Mouse (Mus musculus): Measurements from ENCODE around the gene Itgad. TPM values are rescaled to one million over a fixed set of nuclear protein-coding genes. Genes with fewer than 3 reads are reported as not detected.

The Itgad gene
- polyA plus RNA-seq, 1 experiment from 2014 or later: not detected

GRCm38 (mm10) chr7:128242331-128242730, 88.2 kb downstream of the Itgad start:
- 96% methylated on average over 16 of the region's 16 CpGs for WGBS
- peaks cover 8% of the 10 kb centered on the region for H3K36me3 ChIP-seq (ENCODE audit: control insufficient read depth, insufficient read depth, low read length)
- H3K4me2 ChIP-seq (ENCODE audit: low read depth): no peak overlapping the region
- no peak for ATAC-seq (ENCODE audit: insufficient read depth, low FRiP score, low TSS enrichment)
- no peak overlapping the region for H3K4me3 ChIP-seq (ENCODE audit: low read depth, low read length)
- H3K9me3 ChIP-seq (ENCODE audit: control insufficient read depth, low read length): no peaks in the 10 kb centered on the region
- 0 out of 2 replicates have a peak, but pooled peaks cover 3% of the 10 kb centered on the region for H3K4me1 ChIP-seq (ENCODE audit: control insufficient read depth, insufficient read depth, low read length)
- no peaks in the 10 kb centered on the region for H3K27me3 ChIP-seq (ENCODE audit: control insufficient read depth, insufficient read depth, low read length)
- no peak for DNase-seq (ENCODE audit: low spot score)
- H3K9ac ChIP-seq (ENCODE audit: low read length): no peak overlapping the region
- no peak overlapping the region for H3K27ac ChIP-seq (ENCODE audit: low read depth, low read length)

DNA sequence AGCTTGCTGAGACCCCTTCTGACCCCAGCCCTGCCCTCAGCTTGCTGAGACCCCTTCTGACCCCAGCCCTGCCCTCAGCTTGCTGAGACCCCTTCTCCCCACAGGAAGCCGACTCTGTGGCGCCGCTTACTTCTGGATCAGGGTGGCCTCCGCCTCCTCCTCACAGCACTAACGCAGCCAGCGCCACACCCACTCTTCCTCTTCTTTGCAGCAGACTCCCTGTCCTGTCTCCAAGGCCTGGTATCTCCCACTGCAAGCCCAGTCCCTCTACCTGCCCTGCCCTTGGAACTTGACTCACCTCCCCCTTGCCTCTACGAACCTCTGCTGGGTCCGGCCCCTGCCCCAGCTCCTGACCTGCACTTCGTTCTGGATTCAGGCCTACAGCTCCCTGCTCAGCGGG, 89.7 kb downstream of the Itgad start:
- no peaks in the 10 kb centered on the region for H3K9me3 ChIP-seq (ENCODE audit: control insufficient read depth, low read length)
- peaks cover 7% of the 10 kb centered on the region; the same call in 1 of the 2 replicates for H3K4me1 ChIP-seq (ENCODE audit: control insufficient read depth, insufficient read depth, low read length)
- 0 out of 2 replicates have a peak overlapping the region, but pooled peaks have one; percentile 15 for H3K9ac ChIP-seq (ENCODE audit: low read length)
- ATAC-seq (ENCODE audit: insufficient read depth, low FRiP score, low TSS enrichment): no peak
- 52% methylated on average over 10 of the region's 10 CpGs for WGBS
- H3K27me3 ChIP-seq (ENCODE audit: control insufficient read depth, insufficient read depth, low read length): no peaks in the 10 kb centered on the region
- no peak overlapping the region for H3K27ac ChIP-seq (ENCODE audit: low read depth, low read length)
- DNase-seq (ENCODE audit: low spot score): no peak
- H3K4me3 ChIP-seq (ENCODE audit: low read depth, low read length): no peak overlapping the region
- no peak overlapping the region for H3K4me2 ChIP-seq (ENCODE audit: low read depth)
- peaks cover 8% of the 10 kb centered on the region for H3K36me3 ChIP-seq (ENCODE audit: control insufficient read depth, insufficient read depth, low read length)

DNA sequence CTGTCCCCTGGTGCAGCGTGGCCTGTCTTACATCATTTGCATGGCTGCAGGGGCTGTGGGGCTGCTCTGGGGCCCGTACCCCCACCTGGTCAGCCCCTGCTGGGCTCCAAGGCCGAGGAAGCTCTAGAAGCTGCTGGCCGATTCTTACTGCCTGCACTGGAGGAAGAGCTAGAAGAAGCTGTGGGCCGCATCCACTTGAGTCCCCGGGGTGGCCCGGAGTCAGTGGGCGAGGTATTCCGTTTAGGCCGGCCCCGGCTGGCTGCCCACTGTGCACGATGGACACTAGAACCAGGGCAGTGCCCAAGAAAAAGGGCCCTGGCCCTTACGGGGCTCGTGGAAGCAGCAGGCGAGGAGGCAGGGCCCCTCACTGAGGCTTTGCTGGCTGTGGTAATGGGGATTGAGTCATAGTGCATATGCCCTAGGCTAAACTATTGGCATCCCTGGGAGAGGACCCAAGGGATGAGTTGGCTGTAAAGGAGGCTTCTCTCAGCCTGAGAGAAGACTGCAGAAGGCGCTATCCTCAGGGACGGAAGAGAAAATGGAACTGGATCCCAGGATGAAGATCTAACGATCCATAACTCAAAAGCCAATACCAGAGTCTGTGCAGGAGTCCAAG, 90.3 kb downstream of the Itgad start:
- WGBS: 88% methylated on average over 18 of the region's 18 CpGs
- H3K9me3 ChIP-seq (ENCODE audit: control insufficient read depth, low read length): no peaks in the 10 kb centered on the region
- no peaks in the 10 kb centered on the region for H3K27me3 ChIP-seq (ENCODE audit: control insufficient read depth, insufficient read depth, low read length)
- no peak overlapping the region for H3K4me3 ChIP-seq (ENCODE audit: low read depth, low read length)
- 0 out of 2 replicates have a peak overlapping the region, but pooled peaks have one; percentile 15 for H3K9ac ChIP-seq (ENCODE audit: low read length)
- peaks cover 8% of the 10 kb centered on the region for H3K36me3 ChIP-seq (ENCODE audit: control insufficient read depth, insufficient read depth, low read length)
- peaks cover 7% of the 10 kb centered on the region; the same call in 1 of the 2 replicates for H3K4me1 ChIP-seq (ENCODE audit: control insufficient read depth, insufficient read depth, low read length)
- ATAC-seq (ENCODE audit: insufficient read depth, low FRiP score, low TSS enrichment) (no peak), DNase-seq (ENCODE audit: low spot score) (no peak)
- H3K27ac ChIP-seq (ENCODE audit: low read depth, low read length): no peak overlapping the region
- H3K4me2 ChIP-seq (ENCODE audit: low read depth): no peak overlapping the region

GRCm38 (mm10) chr7:128245547-128245946, 91.4 kb downstream of the Itgad start:
- peaks cover 7% of the 10 kb centered on the region; the same call in 1 of the 2 replicates for H3K4me1 ChIP-seq (ENCODE audit: control insufficient read depth, insufficient read depth, low read length)
- WGBS: 92% methylated on average over 4 of the region's 4 CpGs
- no peak overlapping the region for H3K9ac ChIP-seq (ENCODE audit: low read length)

DNA sequence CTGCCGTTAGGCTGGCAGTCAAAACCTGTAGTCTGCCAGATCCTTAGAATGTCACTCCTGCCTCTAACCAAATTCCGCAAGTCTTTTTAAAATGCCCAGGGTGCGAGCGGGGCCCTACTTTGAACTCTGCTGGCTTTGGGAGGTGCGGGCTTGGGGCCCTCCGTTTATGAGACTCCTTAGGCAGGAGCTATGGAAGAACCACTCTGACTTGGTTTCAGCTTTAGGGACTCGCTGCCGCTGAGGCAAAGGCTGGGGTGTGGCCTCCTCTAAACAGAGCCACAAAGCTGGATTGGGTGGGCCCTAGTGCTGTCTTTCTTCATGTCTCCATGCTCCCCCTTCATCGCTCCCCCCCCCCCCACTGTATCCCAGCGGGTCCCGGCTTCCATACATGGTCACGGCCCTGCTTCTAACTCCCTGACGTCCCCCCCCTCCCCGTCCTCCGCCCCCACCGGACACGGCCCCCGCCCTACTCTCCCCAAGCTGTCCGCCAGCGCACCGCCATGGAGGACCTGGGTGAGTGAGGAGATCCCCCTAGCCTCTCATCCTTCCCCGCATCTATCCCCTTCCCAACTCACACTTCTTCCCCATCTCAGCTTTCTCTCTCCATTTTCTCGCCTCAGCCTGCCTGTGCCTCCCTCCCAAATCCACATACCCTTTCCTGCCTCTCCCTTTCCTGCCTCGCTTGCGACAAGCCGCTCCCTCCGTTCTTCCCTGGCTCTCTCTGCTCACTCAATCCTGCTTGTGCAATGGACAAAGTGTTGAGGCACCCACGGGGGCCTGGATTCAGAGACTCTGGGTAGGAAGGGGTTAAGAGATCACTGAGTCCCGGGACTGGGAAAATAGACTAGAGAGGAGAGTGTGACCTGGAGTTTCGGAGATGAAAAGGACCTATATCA, 92.6 kb downstream of the Itgad start, which contains the start of gene Tgfb1i1:
Gene Tgfb1i1, plus strand, starts transcription at position 317 of the 896 bp plus-strand sequence.
- Histone ChIP-seq H3K27me3 (ENCODE audit: control insufficient read depth, insufficient read depth, low read length) (no peaks in the 10 kb centered on the region), H3K4me1 (ENCODE audit: control insufficient read depth, insufficient read depth, low read length) (peaks cover 7% of the 10 kb centered on the region; the same call in 1 of the 2 replicates), H3K27ac (ENCODE audit: low read depth, low read length) (peak within 1 kb of the TSS; percentile 34; the same call in 1 of the 2 replicates), H3K9ac (ENCODE audit: low read length) (peak within 1 kb of the TSS; percentile 77), H3K36me3 (ENCODE audit: control insufficient read depth, insufficient read depth, low read length) (peaks cover 2% of the 10 kb centered on the region; the same call in 1 of the 2 replicates), H3K4me3 (ENCODE audit: low read depth, low read length) (peak within 1 kb of the TSS; percentile 44), H3K9me3 (ENCODE audit: control insufficient read depth, low read length) (no peaks in the 10 kb centered on the region), H3K4me2 (ENCODE audit: low read depth) (peak within 1 kb of the TSS; percentile 83)
- 2% methylated on average over 24 of the region's 30 CpGs for WGBS
- peak; percentile 58 for DNase-seq (ENCODE audit: low spot score)
- peak; percentile 48; the same call in 1 of the 2 replicates for ATAC-seq (ENCODE audit: insufficient read depth, low FRiP score, low TSS enrichment)

More at GRCm38 (mm10) chr7:128245547-128245946, 91.4 kb downstream of the Itgad start:
- Histone ChIP-seq H3K27ac (ENCODE audit: low read depth, low read length) (no peak overlapping the region), H3K4me3 (ENCODE audit: low read depth, low read length) (no peak overlapping the region), H3K27me3 (ENCODE audit: control insufficient read depth, insufficient read depth, low read length) (no peaks in the 10 kb centered on the region), H3K9me3 (ENCODE audit: control insufficient read depth, low read length) (no peaks in the 10 kb centered on the region), H3K4me2 (ENCODE audit: low read depth) (no peak overlapping the region), H3K36me3 (ENCODE audit: control insufficient read depth, insufficient read depth, low read length) (peaks cover 5% of the 10 kb centered on the region)
- ATAC-seq (ENCODE audit: insufficient read depth, low FRiP score, low TSS enrichment) (no peak), DNase-seq (ENCODE audit: low spot score) (no peak)

DNA sequence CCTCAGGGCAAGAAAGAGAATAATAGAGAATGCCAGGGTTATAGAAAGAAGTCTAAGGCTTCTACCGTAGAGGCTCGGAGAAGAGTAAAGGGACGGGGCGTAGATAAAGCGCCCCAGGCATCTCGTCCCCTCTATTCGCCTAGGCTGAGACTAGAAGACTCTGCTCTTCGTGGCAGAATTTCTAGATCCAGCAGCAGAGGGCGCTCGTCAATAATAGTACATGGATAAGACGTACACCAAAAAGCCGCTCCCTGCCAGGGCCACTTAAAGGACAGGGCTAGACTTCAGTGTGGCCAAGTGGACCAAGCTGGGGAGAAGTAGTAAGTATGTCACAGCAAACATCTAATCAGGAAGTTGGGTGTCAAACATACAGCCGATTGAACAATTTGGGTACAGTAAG, 93.3 kb downstream of the Itgad start:
- Histone ChIP-seq H3K4me1 (ENCODE audit: control insufficient read depth, insufficient read depth, low read length) (peaks cover 10% of the 10 kb centered on the region), H3K9ac (ENCODE audit: low read length) (peak overlapping the region; percentile 77), H3K4me3 (ENCODE audit: low read depth, low read length) (peak overlapping the region; percentile 44), H3K27ac (ENCODE audit: low read depth, low read length) (0 out of 2 replicates have a peak overlapping the region, but pooled peaks have one; percentile 34), H3K4me2 (ENCODE audit: low read depth) (peak overlapping the region; percentile 83), H3K27me3 (ENCODE audit: control insufficient read depth, insufficient read depth, low read length) (no peaks in the 10 kb centered on the region), H3K36me3 (ENCODE audit: control insufficient read depth, insufficient read depth, low read length) (peaks cover 2% of the 10 kb centered on the region; the same call in 1 of the 2 replicates), H3K9me3 (ENCODE audit: control insufficient read depth, low read length) (no peaks in the 10 kb centered on the region)
- WGBS: 1% methylated on average over 13 of the region's 13 CpGs
- peak; percentile 63 for ATAC-seq (ENCODE audit: insufficient read depth, low FRiP score, low TSS enrichment)
- peak; percentile 90 for DNase-seq (ENCODE audit: low spot score)

DNA sequence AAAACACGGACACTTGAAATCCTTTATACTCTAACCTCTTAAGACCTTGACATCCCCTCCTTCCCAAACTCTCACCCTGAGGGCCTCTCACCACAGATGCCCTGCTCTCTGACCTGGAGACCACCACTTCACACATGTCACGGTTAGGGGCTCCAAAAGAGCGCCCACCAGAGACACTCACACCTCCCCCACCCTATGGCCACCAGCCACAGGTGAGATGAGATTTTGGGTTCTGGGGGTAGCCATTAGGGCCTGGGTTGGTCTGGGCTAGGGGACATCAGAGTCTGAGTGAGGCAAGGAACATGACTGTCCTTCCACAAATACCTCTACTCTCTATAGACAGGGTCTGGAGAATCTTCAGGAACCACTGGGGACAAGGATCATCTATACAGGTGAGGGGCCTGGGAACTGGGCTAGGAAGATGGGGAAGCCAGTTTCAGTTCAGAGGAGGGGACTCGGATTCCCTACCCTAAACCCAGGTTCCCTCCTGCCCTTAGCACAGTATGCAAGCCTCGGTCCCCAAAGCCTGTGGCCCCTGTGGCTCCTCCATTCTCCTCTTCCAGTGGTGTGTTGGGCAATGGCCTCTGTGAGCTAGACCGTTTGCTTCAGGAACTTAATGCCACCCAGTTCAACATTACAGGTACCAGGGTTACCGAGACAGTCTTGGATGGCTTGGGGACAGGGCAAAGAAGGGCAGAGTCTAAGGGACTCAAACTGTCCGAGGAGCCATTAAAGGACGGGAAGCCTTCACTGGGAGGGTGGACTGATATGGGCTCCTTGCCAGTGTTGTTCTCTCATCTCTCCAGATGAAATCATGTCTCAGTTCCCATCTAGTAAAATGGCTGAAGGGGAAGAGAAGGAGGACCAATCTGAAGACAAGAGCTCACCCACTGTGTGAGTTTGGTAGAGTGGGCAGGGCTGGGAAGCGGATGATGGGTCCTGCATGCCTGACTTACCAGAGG, 94.2 kb downstream of the Itgad start:
- DNase-seq (ENCODE audit: low spot score): no peak
- ATAC-seq (ENCODE audit: insufficient read depth, low FRiP score, low TSS enrichment): no peak
- no peak overlapping the region for H3K27ac ChIP-seq (ENCODE audit: low read depth, low read length)
- H3K9ac ChIP-seq (ENCODE audit: low read length): no peak overlapping the region
- WGBS: 88% methylated on average over 10 of the region's 10 CpGs
- H3K4me3 ChIP-seq (ENCODE audit: low read depth, low read length): 0 out of 2 replicates have a peak overlapping the region, but pooled peaks have one; percentile 44
- peaks cover 2% of the 10 kb centered on the region; the same call in 1 of the 2 replicates for H3K36me3 ChIP-seq (ENCODE audit: control insufficient read depth, insufficient read depth, low read length)
- H3K4me1 ChIP-seq (ENCODE audit: control insufficient read depth, insufficient read depth, low read length): peaks cover 13% of the 10 kb centered on the region
- no peaks in the 10 kb centered on the region for H3K9me3 ChIP-seq (ENCODE audit: control insufficient read depth, low read length)
- no peaks in the 10 kb centered on the region for H3K27me3 ChIP-seq (ENCODE audit: control insufficient read depth, insufficient read depth, low read length)
- peak overlapping the region; percentile 83; the same call in 1 of the 2 replicates for H3K4me2 ChIP-seq (ENCODE audit: low read depth)

GRCm38 (mm10) chr7:128249998-128250397, 95.8 kb downstream of the Itgad start:
- 87% methylated on average over 5 of the region's 5 CpGs for WGBS
- no peak overlapping the region for H3K27ac ChIP-seq (ENCODE audit: low read depth, low read length)
- DNase-seq (ENCODE audit: low spot score) (no peak), ATAC-seq (ENCODE audit: insufficient read depth, low FRiP score, low TSS enrichment) (no peak)
- peaks cover 13% of the 10 kb centered on the region for H3K4me1 ChIP-seq (ENCODE audit: control insufficient read depth, insufficient read depth, low read length)
- H3K4me2 ChIP-seq (ENCODE audit: low read depth): no peak overlapping the region
- no peak overlapping the region for H3K4me3 ChIP-seq (ENCODE audit: low read depth, low read length)
- H3K27me3 ChIP-seq (ENCODE audit: control insufficient read depth, insufficient read depth, low read length): no peaks in the 10 kb centered on the region
- H3K9ac ChIP-seq (ENCODE audit: low read length): no peak overlapping the region
- H3K36me3 ChIP-seq (ENCODE audit: control insufficient read depth, insufficient read depth, low read length): no peaks in the 10 kb centered on the region
- H3K9me3 ChIP-seq (ENCODE audit: control insufficient read depth, low read length): no peaks in the 10 kb centered on the region

Data from neural tube, embryonic 11.5 days (tissue).